Mouse (Mus musculus): ENCODE results near the gene Gna15. TPM values are rescaled to one million over a fixed set of nuclear protein-coding genes. Genes with fewer than 3 reads are reported as not detected.

Gene Gna15
- polyA plus RNA-seq, 1 experiment = 14.8 TPM

GRCm38 (mm10) chr10:81484441-81485059 is 39.5 kb downstream of the Gna15 start:
- Histone ChIP-seq H3K4me1 (ENCODE audit: control insufficient read depth, insufficient read depth, insufficient read length) (peaks cover 5% of the 10 kb centered on the region; the same call in 1 of the 2 replicates), H3K4me3 (ENCODE audit: extremely low read depth, insufficient read depth, insufficient read length) (no peak overlapping the region), H3K36me3 (ENCODE audit: control insufficient read depth, insufficient read depth, low read length) (peaks cover 28% of the 10 kb centered on the region), H3K27ac (ENCODE audit: insufficient read depth, low read length) (no peak overlapping the region), H3K27me3 (ENCODE audit: control insufficient read depth, insufficient read depth, low read length) (peaks cover 8% of the 10 kb centered on the region)
- 63% methylated on average over 6 of the region's 6 CpGs for WGBS
- TF ChIP-seq CTCF (IDR thresholded peaks at IDR 0.05; ENCODE audit: extremely low read depth, insufficient read depth, insufficient read length, insufficient replicate concordance) = no peak
- no peak for DNase-seq (ENCODE audit: low read depth in 1 of 2, low spot score in 2 of 2)

DNA sequence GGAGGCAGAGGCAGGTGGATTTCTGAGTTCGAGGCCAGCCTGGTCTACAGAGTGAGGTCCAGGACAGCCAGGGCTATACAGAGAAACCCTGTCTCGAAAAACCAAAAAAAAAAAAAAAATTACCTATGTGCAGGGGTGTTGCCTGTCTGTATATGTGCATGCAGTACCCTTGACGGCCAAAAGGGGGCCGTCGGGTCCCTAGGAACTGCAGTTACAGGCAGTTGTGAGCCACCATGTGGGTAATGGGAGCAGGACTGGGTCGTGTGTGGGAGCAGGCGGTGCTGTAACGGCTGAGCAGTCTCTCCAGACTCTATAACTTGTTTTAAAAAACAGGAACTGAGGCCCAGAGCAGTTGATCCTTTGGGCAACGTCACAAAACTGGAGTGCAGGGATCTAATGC is 40.0 kb downstream of the Gna15 start:
- Histone ChIP-seq H3K27me3 (ENCODE audit: control insufficient read depth, insufficient read depth, low read length) (peaks cover 9% of the 10 kb centered on the region), H3K4me3 (ENCODE audit: extremely low read depth, insufficient read depth, insufficient read length) (no peak overlapping the region), H3K4me1 (ENCODE audit: control insufficient read depth, insufficient read depth, insufficient read length) (peaks cover 5% of the 10 kb centered on the region; the same call in 1 of the 2 replicates), H3K36me3 (ENCODE audit: control insufficient read depth, insufficient read depth, low read length) (peaks cover 24% of the 10 kb centered on the region), H3K27ac (ENCODE audit: insufficient read depth, low read length) (no peak overlapping the region)
- peak in 1 of 2 experiments; percentile 45 for DNase-seq (ENCODE audit: low read depth in 1 of 2, low spot score in 2 of 2)
- TF ChIP-seq CTCF (IDR thresholded peaks at IDR 0.05; ENCODE audit: extremely low read depth, insufficient read depth, insufficient read length, insufficient replicate concordance) = peak; percentile 9; the same call in 1 of the 2 replicates
- TF ChIP-seq POLR2A (IDR thresholded peaks at IDR 0.05; ENCODE audit: low read depth, low read length) = no peak
- WGBS = 18% methylated on average over 9 of the region's 9 CpGs

GRCm38 (mm10) chr10:81482533-81482889 is 41.5 kb downstream of the Gna15 start, which contains the start of gene Celf5:
Gene Celf5 (minus strand): TSS chr10:81482709.
- no peak for DNase-seq (ENCODE audit: low read depth in 1 of 2, low spot score in 2 of 2)
- Histone ChIP-seq H3K27ac (ENCODE audit: insufficient read depth, low read length) (no peak within 1 kb of the TSS), H3K36me3 (ENCODE audit: control insufficient read depth, insufficient read depth, low read length) (peaks cover 9% of the 10 kb centered on the region), H3K4me3 (ENCODE audit: extremely low read depth, insufficient read depth, insufficient read length) (peak within 1 kb of the TSS; percentile 55), H3K4me1 (ENCODE audit: control insufficient read depth, insufficient read depth, insufficient read length) (peaks cover 5% of the 10 kb centered on the region; the same call in 1 of the 2 replicates), H3K27me3 (ENCODE audit: control insufficient read depth, insufficient read depth, low read length) (peaks cover 12% of the 10 kb centered on the region)
- WGBS = under 1% methylated on average over 36 of the region's 36 CpGs
- no peak for TF ChIP-seq POLR2A (IDR thresholded peaks at IDR 0.05; ENCODE audit: low read depth, low read length)
- TF ChIP-seq CTCF (IDR thresholded peaks at IDR 0.05; ENCODE audit: extremely low read depth, insufficient read depth, insufficient read length, insufficient replicate concordance) = peak; percentile 81

DNA sequence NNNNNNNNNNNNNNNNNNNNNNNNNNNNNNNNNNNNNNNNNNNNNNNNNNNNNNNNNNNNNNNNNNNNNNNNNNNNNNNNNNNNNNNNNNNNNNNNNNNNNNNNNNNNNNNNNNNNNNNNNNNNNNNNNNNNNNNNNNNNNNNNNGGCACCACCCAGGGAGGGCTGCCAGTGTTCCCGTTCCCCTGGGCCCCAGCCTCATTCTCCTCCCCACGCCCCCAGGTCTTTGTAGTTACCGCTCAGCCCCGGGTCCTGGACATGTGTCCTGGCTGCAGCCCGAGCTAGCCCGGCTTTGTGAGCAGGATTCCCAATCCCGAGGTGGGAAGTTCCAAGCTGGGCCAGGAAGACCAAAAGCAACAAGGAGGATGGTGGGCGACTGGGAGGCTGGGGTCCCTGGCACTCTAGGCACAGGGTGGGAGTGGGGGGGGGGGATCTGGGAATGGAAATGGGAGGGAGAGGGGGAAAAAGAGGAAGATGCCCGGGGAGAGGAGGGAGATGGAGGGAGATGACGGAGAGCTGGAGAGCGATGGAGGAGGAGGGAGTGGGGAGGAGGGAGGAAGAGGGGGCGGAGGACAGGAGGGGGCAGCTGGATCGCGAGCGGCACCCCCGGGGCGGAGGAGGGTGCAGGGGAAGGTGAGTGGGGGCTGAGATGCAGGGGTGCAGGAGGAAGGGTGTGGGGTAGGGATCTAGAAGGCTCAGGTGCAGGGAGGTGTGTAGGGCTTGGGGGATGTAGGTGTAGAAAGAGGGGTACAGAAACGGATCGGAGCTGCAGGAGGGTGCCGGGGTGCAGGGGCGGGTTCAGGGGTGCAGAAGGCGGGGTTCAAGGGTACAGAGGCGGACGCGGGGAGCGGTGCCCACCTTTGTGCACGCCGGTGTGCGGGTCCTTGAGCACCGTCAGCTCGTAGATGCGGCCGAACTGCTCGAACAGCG is 42.2 kb downstream of the Gna15 start:
- no peak for TF ChIP-seq CTCF (IDR thresholded peaks at IDR 0.05; ENCODE audit: extremely low read depth, insufficient read depth, insufficient read length, insufficient replicate concordance)
- TF ChIP-seq POLR2A (IDR thresholded peaks at IDR 0.05; ENCODE audit: low read depth, low read length) = no peak
- 10% methylated on average over 33 of the region's 35 CpGs for WGBS
- peaks cover 13% of the 10 kb centered on the region for H3K27me3 ChIP-seq (ENCODE audit: control insufficient read depth, insufficient read depth, low read length)
- H3K36me3 ChIP-seq (ENCODE audit: control insufficient read depth, insufficient read depth, low read length) = peaks cover 3% of the 10 kb centered on the region
- peaks cover 5% of the 10 kb centered on the region; the same call in 1 of the 2 replicates for H3K4me1 ChIP-seq (ENCODE audit: control insufficient read depth, insufficient read depth, insufficient read length)
- H3K27ac ChIP-seq (ENCODE audit: insufficient read depth, low read length) = no peak overlapping the region
- no peak for DNase-seq (ENCODE audit: low read depth in 1 of 2, low spot score in 2 of 2)
- peak overlapping the region; percentile 55 for H3K4me3 ChIP-seq (ENCODE audit: extremely low read depth, insufficient read depth, insufficient read length)

- Histone ChIP-seq H3K36me3 (ENCODE audit: control insufficient read depth, insufficient read depth, low read length) (no peaks in the 10 kb centered on the region), H3K27me3 (ENCODE audit: control insufficient read depth, insufficient read depth, low read length) (peaks cover 19% of the 10 kb centered on the region), H3K4me1 (ENCODE audit: control insufficient read depth, insufficient read depth, insufficient read length) (peaks cover 4% of the 10 kb centered on the region; the same call in 1 of the 2 replicates), H3K4me3 (ENCODE audit: extremely low read depth, insufficient read depth, insufficient read length) (no peak overlapping the region), H3K27ac (ENCODE audit: insufficient read depth, low read length) (no peak overlapping the region)
- no peak for DNase-seq (ENCODE audit: low read depth in 1 of 2, low spot score in 2 of 2)
- 69% methylated on average over 10 of the region's 10 CpGs for WGBS
- TF ChIP-seq POLR2A (IDR thresholded peaks at IDR 0.05; ENCODE audit: low read depth, low read length) (no peak), CTCF (IDR thresholded peaks at IDR 0.05; ENCODE audit: extremely low read depth, insufficient read depth, insufficient read length, insufficient replicate concordance) (no peak)
These were observed 49.6 kb downstream of the Gna15 start for GRCm38 (mm10) chr10:81474461-81474860.

- H3K4me1 ChIP-seq (ENCODE audit: control insufficient read depth, insufficient read depth, insufficient read length) = peaks cover 4% of the 10 kb centered on the region; the same call in 1 of the 2 replicates
- WGBS = 3% methylated on average over 22 of the region's 22 CpGs
- peaks cover 16% of the 10 kb centered on the region for H3K27me3 ChIP-seq (ENCODE audit: control insufficient read depth, insufficient read depth, low read length)
- DNase-seq (ENCODE audit: low read depth in 1 of 2, low spot score in 2 of 2) = no peak
- no peak overlapping the region for H3K4me3 ChIP-seq (ENCODE audit: extremely low read depth, insufficient read depth, insufficient read length)
- H3K36me3 ChIP-seq (ENCODE audit: control insufficient read depth, insufficient read depth, low read length) = no peaks in the 10 kb centered on the region
- no peak overlapping the region for H3K27ac ChIP-seq (ENCODE audit: insufficient read depth, low read length)
- no peak for TF ChIP-seq POLR2A (IDR thresholded peaks at IDR 0.05; ENCODE audit: low read depth, low read length)
- no peak for TF ChIP-seq CTCF (IDR thresholded peaks at IDR 0.05; ENCODE audit: extremely low read depth, insufficient read depth, insufficient read length, insufficient replicate concordance)
These were observed 51.0 kb downstream of the Gna15 start for GRCm38 (mm10) chr10:81473003-81473451.

Measured in spleen, adult 2 months (tissue).